Mouse (Mus musculus) liver, embryonic 14.5 days (tissue): Measurements from ENCODE around the gene Diras2. TPM values are rescaled to one million over a fixed set of nuclear protein-coding genes. Genes with fewer than 3 reads are reported as not detected.
"Not testable (repeated sequence)": the region's sequence is repeated elsewhere in the genome, so short reads cannot be mapped to it uniquely, and the experiment has no call there.

Experiments
- ATAC-seq: fragments of 200-750 bp; cut with Nextera tagmentation; 2 replicates; pipeline ENCODE4 v1.8.0; 2017; ENCODE audit warnings: moderate number of reproducible peaks, mild to moderate bottlenecking, moderate library complexity; ENCODE audit not compliant: insufficient read depth
- DNase-seq, 3 experiments: peaks; one replicate each; pipeline ENCODE4 v3.0.0-alpha.2; 2012 to 2013; ENCODE audit warnings: low read depth in 3 of 3, low spot score in 3 of 3
- H3K27ac ChIP-seq: fragments of 300-500 bp; sonication (generic); 2 replicates; pipeline ENCODE4 v1.5.1; 2014; ENCODE audit warnings: moderate library complexity, mild to moderate bottlenecking, control low read depth, inconsistent platforms
- H3K27me3 ChIP-seq: fragments of 300-500 bp; sonication (generic); 2 replicates; pipeline ENCODE4 v1.6.1; 2014; ENCODE audit warnings: mild to moderate bottlenecking, low read length, moderate library complexity; ENCODE audit not compliant: control insufficient read depth, insufficient read depth
- H3K36me3 ChIP-seq: fragments of 300-500 bp; sonication (generic); replicated peaks from 2 replicates; pipeline ENCODE4 v1.6.1; 2014; ENCODE audit warnings: low read depth; ENCODE audit not compliant: control insufficient read depth, insufficient read depth
- H3K4me1 ChIP-seq, 2 experiments: fragments of 200-500 bp in 1 of 2; fragments of 300-500 bp in 1 of 2; sonication (generic) in 1 of 2; replicated peaks; 2 replicates each; pipeline ENCODE4 v1.6.1; 2012 to 2014; ENCODE audit warnings: antibody characterized with exemption in 1 of 2, inconsistent platforms in 1 of 2, low read length in 1 of 2; ENCODE audit not compliant: control insufficient read depth in 2 of 2, insufficient read depth in 2 of 2
- H3K4me2 ChIP-seq: fragments of 300-500 bp; sonication (generic); 2 replicates; pipeline ENCODE4 v1.6.1; 2014; ENCODE audit warnings: low read depth, mild to moderate bottlenecking, control low read depth, moderate library complexity
- H3K4me3 ChIP-seq, 2 experiments: fragments of 200-500 bp in 1 of 2; fragments of 300-500 bp in 1 of 2; sonication (generic) in 1 of 2; 2 replicates each; pipeline ENCODE4 v1.5.1; 2012 to 2014; ENCODE audit warnings: low read depth in 2 of 2, low read length in 2 of 2, mild to moderate bottlenecking in 2 of 2, control low read depth in 1 of 2, inconsistent platforms in 1 of 2, moderate library complexity in 1 of 2; ENCODE audit not compliant: insufficient read depth in 1 of 2
- H3K9ac ChIP-seq: fragments of 300-500 bp; sonication (generic); replicated peaks from 2 replicates; pipeline ENCODE4 v1.6.1; 2014; ENCODE audit warnings: mild to moderate bottlenecking, control low read depth, moderate library complexity
- H3K9me3 ChIP-seq: fragments of 300-500 bp; sonication (generic); 2 replicates; pipeline ENCODE4 v1.6.1; 2016; ENCODE audit warnings: low read length, mixed read lengths; ENCODE audit not compliant: control insufficient read depth
- CTCF ChIP-seq: IDR thresholded peaks from 2 replicates; pipeline ENCODE4 v1.5.1; 2016; ENCODE audit warnings: antibody characterized with exemption, low read depth, control low read depth
- EP300 ChIP-seq: IDR thresholded peaks from 2 replicates; pipeline ENCODE4 v1.6.1; 2016; ENCODE audit warnings: antibody characterized with exemption, low read depth
- WGBS: fragments of 180-500 bp; shearing (Covaris S2); extraction: QIAGEN DNeasy Blood & Tissue Kit; methylation state at CpG from one replicate; pipeline ENCODE4 v1.1.7; 2014; ENCODE audit not compliant: insufficient replicate concordance; 5-methylcytosine and 5-hydroxymethylcytosine counted together
- polyA plus RNA-seq, 2 experiments: library from polyadenylated mRNA; depleted of rRNA in 1 of 2; stranded (reverse) in 1 of 2; unstranded in 1 of 2; fragments of >200 nt; fragmentation: Nextera tagmentation in 1 of 2; extraction: Ambion mirVana in 1 of 2; gene quantifications; 2 replicates each; pipeline versions ENCODE4 v1.2.1 to v1.2.3; 2012 to 2014

Diras2 gene
- polyA plus RNA-seq, 2 experiments, result 0.06 to 0.20 TPM

- Histone ChIP-seq H3K4me3 (no peak overlapping the region), H3K36me3 (no peaks in the 10 kb centered on the region), H3K27ac (no peak overlapping the region), H3K9ac (no peak overlapping the region), H3K9me3 (no peaks in the 10 kb centered on the region), H3K4me2 (no peak overlapping the region), H3K4me1 (no peaks in the 10 kb centered on the region), H3K27me3 (no peaks in the 10 kb centered on the region)
- DNase-seq, result no peak
- 52% methylated on average over 4 of the region's 4 CpGs for WGBS
- no peak for ATAC-seq
- TF ChIP-seq CTCF, result no peak
- TF ChIP-seq EP300, result no peak
Observed at GRCm38 (mm10) chr13:52510172-52510880, 20.8 kb downstream of the Diras2 start.

DNA sequence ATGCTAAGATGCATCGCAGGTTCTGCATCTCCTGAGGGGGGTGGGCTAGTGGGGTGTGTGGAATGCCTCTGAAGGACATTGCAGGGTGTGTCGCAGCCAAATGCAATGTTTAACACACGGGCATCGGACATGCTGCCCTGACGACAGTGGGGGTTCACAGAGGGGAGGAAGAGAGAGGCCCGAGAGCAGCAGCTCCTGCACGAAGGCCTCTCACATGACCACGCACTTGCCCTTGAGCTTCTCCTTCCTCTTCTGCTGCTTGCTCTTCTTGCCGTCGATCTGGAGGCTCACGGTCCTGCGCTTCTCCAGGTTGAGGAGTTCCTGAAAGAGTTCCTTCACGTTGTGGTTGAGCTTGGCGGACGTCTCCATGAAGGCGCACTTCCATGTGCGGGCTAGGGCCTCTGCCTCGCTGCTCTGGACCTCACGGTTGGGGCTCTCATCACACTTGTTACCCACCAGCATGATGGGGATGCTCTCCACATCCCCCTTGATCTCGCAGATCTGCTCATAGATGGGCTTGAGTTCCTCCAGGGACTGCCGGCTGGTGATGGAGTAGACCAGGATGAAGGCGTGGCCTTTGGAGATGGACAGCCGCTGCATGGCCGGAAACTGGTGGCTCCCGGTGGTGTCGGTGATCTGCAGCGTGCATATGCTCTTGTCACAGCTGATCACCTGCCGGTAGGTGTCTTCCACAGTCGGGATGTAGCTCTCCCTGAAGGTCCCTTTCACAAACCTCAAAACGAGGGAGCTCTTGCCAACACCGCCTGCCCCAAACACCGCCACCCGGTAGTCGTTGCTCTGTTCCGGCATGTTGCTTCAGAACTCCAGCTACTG, 23.4 kb downstream of the Diras2 start:
- Histone ChIP-seq H3K36me3 (no peaks in the 10 kb centered on the region), H3K9me3 (no peaks in the 10 kb centered on the region), H3K4me1 (no peaks in the 10 kb centered on the region), H3K4me3 (no peak overlapping the region), H3K27me3 (no peaks in the 10 kb centered on the region), H3K9ac (no peak overlapping the region), H3K4me2 (no peak overlapping the region), H3K27ac (no peak overlapping the region)
- 67% methylated on average over 35 of the region's 35 CpGs for WGBS
- ATAC-seq (no peak), DNase-seq (no peak)
- TF ChIP-seq EP300 (no peak), CTCF (no peak)

DNA sequence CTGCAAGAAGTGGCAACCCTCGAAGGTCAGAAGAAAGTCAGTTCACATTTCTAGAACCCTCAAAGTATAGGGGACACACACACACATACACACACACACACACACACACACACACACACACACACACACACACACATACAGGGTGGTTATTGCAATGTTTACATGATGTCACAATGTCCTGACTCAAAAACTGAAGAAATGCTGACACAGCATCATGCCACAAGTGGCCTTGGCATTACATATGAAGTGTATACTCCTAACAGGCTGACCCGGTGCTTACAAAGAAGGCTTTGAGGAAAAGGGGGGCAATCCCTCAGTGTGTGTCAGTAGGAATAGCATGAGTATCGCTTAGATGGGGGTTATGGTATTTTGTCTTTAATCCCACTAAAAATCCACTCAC, 24.3 kb downstream of the Diras2 start:
- DNase-seq, H3K4me3 ChIP-seq, H3K9me3 ChIP-seq, H3K9ac ChIP-seq, ATAC-seq, H3K27me3 ChIP-seq, H3K4me2 ChIP-seq, H3K36me3 ChIP-seq, H3K4me1 ChIP-seq, H3K27ac ChIP-seq: not testable (repeated sequence)
- WGBS, result 50% methylated on average over 3 of the region's 3 CpGs

- H3K27me3 ChIP-seq, H3K4me1 ChIP-seq, H3K9me3 ChIP-seq, ATAC-seq, H3K36me3 ChIP-seq, H3K9ac ChIP-seq, H3K4me2 ChIP-seq, H3K4me3 ChIP-seq, H3K27ac ChIP-seq, DNase-seq: not testable (repeated sequence)
- WGBS, result 50% methylated on average over 5 of the region's 5 CpGs
Observed at GRCm38 (mm10) chr13:52505683-52506285, 25.3 kb downstream of the Diras2 start.

DNA sequence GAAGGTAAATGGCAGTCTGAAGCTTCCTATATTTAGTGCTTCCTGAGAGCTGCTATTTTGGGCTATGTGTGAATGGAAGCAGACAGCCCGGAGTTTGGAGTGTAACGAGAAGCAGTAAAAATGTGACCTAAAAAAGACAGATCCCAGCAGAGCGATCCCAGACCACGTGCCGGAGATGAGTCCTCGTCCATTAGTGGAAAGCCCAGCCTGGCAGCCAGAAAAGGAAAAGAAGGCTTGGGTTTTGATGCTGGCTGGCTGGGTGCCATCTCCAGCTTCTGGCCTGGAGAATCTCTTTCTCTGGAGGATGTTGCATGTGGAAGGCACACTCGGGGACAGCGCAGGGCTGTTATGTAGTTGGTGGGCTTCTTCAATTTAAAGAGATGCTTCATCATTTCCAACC, 29.4 kb downstream of the Diras2 start:
- ATAC-seq (no peak), DNase-seq (no peak)
- 49% methylated on average over 8 of the region's 8 CpGs for WGBS
- Histone ChIP-seq H3K4me1 (no peaks in the 10 kb centered on the region), H3K4me2 (no peak overlapping the region), H3K4me3 (no peak overlapping the region), H3K36me3 (no peaks in the 10 kb centered on the region), H3K27ac (no peak overlapping the region), H3K27me3 (no peaks in the 10 kb centered on the region), H3K9ac (no peak overlapping the region), H3K9me3 (no peaks in the 10 kb centered on the region)
- TF ChIP-seq CTCF (no peak), EP300 (no peak)
